Mouse (Mus musculus) erythroblast, embryonic 14.5 days (primary cell): ENCODE measurements around the gene Rdx.

ENCODE experiments used
- GATA1 ChIP-seq: IDR thresholded peaks from 2 replicates; pipeline ENCODE4 v1.6.1; 2012; ENCODE audit warnings: low read length, inconsistent platforms, mixed read lengths
- TAL1 ChIP-seq: IDR thresholded peaks from 3 replicates; pipeline ENCODE4 v1.6.1; 2012; ENCODE audit warnings: low read length, inconsistent platforms, mixed read lengths

- TF ChIP-seq TAL1 (no peak), GATA1 (no peak)
Observed at GRCm38 (mm10) chr9:52125225-52125624, 78.3 kb downstream of the Rdx start.
